Mouse (Mus musculus) T-cell, adult 66 days (primary cell): Measurements from ENCODE around the gene Lamc1. TPM values are rescaled to one million over a fixed set of nuclear protein-coding genes. Genes with fewer than 3 reads are reported as not detected.

Experiments used
- total RNA-seq, 2 experiments: library from RNA; stranded (reverse); gene quantifications; 3 replicates in 1 of 2; 4 replicates in 1 of 2; pipeline ENCODE4 v1.2.4; 2023

Lamc1 gene
- 1 to 10 TPM; 2.5 to 3.2 TPM for total RNA-seq

GRCm38 (mm10) chr1:153332444-153333295 lies at the start of gene Lamc1:
Lamc1 (minus strand) TSS chr1:153332786.

DNA sequence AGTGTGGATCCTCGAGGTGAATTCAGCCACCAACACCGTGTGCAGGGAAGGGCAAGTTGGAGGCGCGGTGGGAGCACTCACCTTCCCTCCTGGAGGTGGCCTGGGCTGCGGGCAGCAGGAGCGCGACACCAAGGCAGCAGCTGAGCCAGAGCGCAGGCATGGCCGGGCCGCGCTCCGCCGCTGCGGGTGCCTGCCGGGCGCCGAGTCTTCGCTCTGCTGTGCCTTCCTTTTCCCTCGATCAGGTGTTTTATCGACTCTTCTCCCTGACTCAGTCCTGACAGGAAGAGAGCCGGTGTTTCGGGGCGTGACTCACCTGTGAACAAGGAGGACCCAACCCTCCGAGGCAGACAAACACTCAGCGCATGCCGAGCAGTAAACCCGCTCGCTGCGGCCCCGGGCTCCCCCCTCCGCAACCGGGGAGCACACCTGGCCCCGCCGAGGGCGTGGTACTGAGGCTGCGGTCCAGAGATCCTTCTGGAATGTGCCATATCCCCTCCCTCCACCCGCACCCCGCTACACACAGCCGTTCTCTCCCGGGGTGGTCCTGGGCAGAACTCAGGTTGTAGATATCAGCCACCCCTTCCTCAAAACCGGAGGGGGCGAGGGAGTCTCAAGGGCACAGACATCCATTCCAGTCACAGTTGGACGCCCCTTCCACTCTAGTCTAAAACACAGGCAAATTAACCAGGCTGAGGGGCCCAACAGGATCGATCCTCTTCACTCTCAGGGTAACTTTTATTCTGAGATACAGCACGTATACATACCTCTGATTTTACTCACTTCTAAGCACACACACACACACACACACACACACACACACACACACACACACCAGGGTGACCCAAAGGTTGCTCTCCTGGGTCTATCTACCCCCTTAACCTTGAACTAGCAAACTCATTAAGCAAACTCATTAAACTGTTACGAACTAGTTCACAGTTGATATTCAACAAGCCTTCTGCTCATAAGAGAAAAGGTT lies 146.5 kb downstream of the Lamc1 start, which contains the start of gene Lamc2:
TSS of gene Lamc2 (minus strand) at position 620 of the 976 bp plus-strand sequence.

Other genes with a start within 250 kb of the Lamc1 start
- gene Lamc2, start 146.3 kb downstream of the Lamc1 start, total RNA-seq, result not detected
- gene Shcbp1l, start 92.4 kb upstream of the Lamc1 start, total RNA-seq, result under 1 TPM; 0.39 to 0.82 TPM
- 100 to 1,000 TPM; 269 to 298 TPM for gene Dhx9, start 154.9 kb upstream of the Lamc1 start, total RNA-seq
- under 1 TPM in 1 of 2 experiments, not detected in 1; 0.41 TPM for gene Npl, start 217.3 kb upstream of the Lamc1 start, total RNA-seq